Comparison of ENCODE assay signal across 24 mouse cellular contexts in genomic region chr15:87890903-87891302, GRCm38 (mm10).
"Had no signal": no experiment of that assay in that cellular context is flagged by ENCODE, and none has a peak within 500 bp of the region (broad histone marks: within the 10 kb centered on the region; RNA-seq: fewer than 3 reads in every experiment).

No protein-coding gene starts in this region.

- H3K9ac ChIP-seq: limb, embryonic 12.5 days; limb, embryonic 15.5 days; liver, embryonic 14.5 days; liver, postnatal 0 days; lung, embryonic 14.5 days; midbrain, embryonic 12.5 days; midbrain, embryonic 15.5 days; neural tube, embryonic 12.5 days; neural tube, embryonic 15.5 days; stomach, embryonic 15.5 days had no signal

- DNase-seq: kidney, adult 18-20 months; kidney, adult 9 months; kidney, postnatal 14 days; kidney, postnatal 4 days; left cerebral cortex, postnatal 4 days; liver, postnatal 0 days; lung, embryonic 14.5 days; retina, postnatal 1 day; right cerebral cortex, postnatal 25 days; spleen, adult 18-20 months; thymus, adult 18-20 months; thymus, postnatal 36 days had no signal

- H3K36me3 ChIP-seq: limb, embryonic 12.5 days; limb, embryonic 15.5 days; midbrain, embryonic 12.5 days; midbrain, embryonic 15.5 days; neural tube, embryonic 12.5 days; neural tube, embryonic 15.5 days; stomach, embryonic 15.5 days had no signal

- H3K9me3 ChIP-seq: limb, embryonic 12.5 days; limb, embryonic 15.5 days; midbrain, embryonic 12.5 days; midbrain, embryonic 15.5 days; neural tube, embryonic 12.5 days; neural tube, embryonic 15.5 days; stomach, embryonic 15.5 days had no signal

- H3K27me3 ChIP-seq: limb, embryonic 12.5 days; limb, embryonic 15.5 days; midbrain, embryonic 12.5 days; midbrain, embryonic 15.5 days; neural tube, embryonic 12.5 days; neural tube, embryonic 15.5 days; stomach, embryonic 15.5 days had no signal

- ATAC-seq: intestine, embryonic 16.5 days; liver, postnatal 0 days; lung, postnatal 0 days; midbrain, embryonic 15.5 days had no signal

- H3K27ac ChIP-seq: limb, embryonic 12.5 days; limb, embryonic 15.5 days; liver, embryonic 14.5 days; macrophage; midbrain, embryonic 12.5 days; midbrain, embryonic 15.5 days; neural tube, embryonic 12.5 days; neural tube, embryonic 15.5 days; stomach, embryonic 15.5 days had no signal

- H3K4me1 ChIP-seq: limb, embryonic 12.5 days; limb, embryonic 15.5 days; midbrain, embryonic 12.5 days; midbrain, embryonic 15.5 days; neural tube, embryonic 12.5 days; neural tube, embryonic 15.5 days; stomach, embryonic 15.5 days had no signal

- H3K4me3 ChIP-seq: limb, embryonic 12.5 days; limb, embryonic 15.5 days; midbrain, embryonic 12.5 days; midbrain, embryonic 15.5 days; neural tube, embryonic 12.5 days; neural tube, embryonic 15.5 days; stomach, embryonic 15.5 days had no signal

- H3K4me2 ChIP-seq: limb, embryonic 12.5 days; limb, embryonic 15.5 days; liver, embryonic 11.5 days; lung, embryonic 14.5 days; midbrain, embryonic 12.5 days; midbrain, embryonic 15.5 days; neural tube, embryonic 12.5 days; neural tube, embryonic 15.5 days; stomach, embryonic 15.5 days had no signal
